Mouse (Mus musculus) kidney, adult 2 months (tissue): ENCODE measurements around the gene Gm9803. TPM values are rescaled to one million over a fixed set of nuclear protein-coding genes. Genes with fewer than 3 reads are reported as not detected.

Source experiments
- DNase-seq: peaks from one replicate; pipeline ENCODE4 v3.0.0; 2021
- H3K27ac ChIP-seq: fragments of 200-500 bp; 2 replicates; pipeline ENCODE4 v1.5.1; 2012; ENCODE audit warnings: low read depth, low read length, control low read depth, inconsistent platforms; ENCODE audit not compliant: insufficient read depth
- H3K27me3 ChIP-seq: fragments of 200-500 bp; replicated peaks from 2 replicates; pipeline ENCODE4 v1.6.1; 2012; ENCODE audit warnings: mild to moderate bottlenecking, moderate library complexity, low read length, inconsistent platforms; ENCODE audit not compliant: control insufficient read depth, insufficient read depth
- H3K36me3 ChIP-seq: fragments of 200-500 bp; 2 replicates; pipeline ENCODE4 v1.6.1; 2012; ENCODE audit warnings: mild to moderate bottlenecking, moderate library complexity, low read length, inconsistent platforms; ENCODE audit not compliant: control insufficient read depth, insufficient read depth
- H3K4me1 ChIP-seq: fragments of 200-500 bp; 2 replicates; pipeline ENCODE4 v1.6.1; 2011; ENCODE audit warnings: low read length; ENCODE audit not compliant: control insufficient read depth, insufficient read depth
- H3K4me3 ChIP-seq: fragments of 200-500 bp; 2 replicates; pipeline ENCODE4 v1.5.1; 2011; ENCODE audit warnings: mild to moderate bottlenecking, low read depth, low read length, control low read depth; ENCODE audit not compliant: insufficient read depth
- CTCF ChIP-seq: fragments of 200-500 bp; conservative IDR thresholded peaks from 2 replicates; pipeline ENCODE4 v1.5.1; 2011; ENCODE audit warnings: low read depth, mild to moderate bottlenecking, control low read depth, low read length, moderate library complexity, mixed read lengths; ENCODE audit not compliant: insufficient read depth, insufficient read length
- POLR2A ChIP-seq: fragments of 200-500 bp; IDR thresholded peaks from one replicate; pipeline ENCODE4 v1.6.1; 2011; ENCODE audit warnings: low read depth, low read length, control low read depth
- WGBS: fragments of 180-500 bp; shearing (Covaris S2); methylation state at CpG from one replicate; pipeline ENCODE4 v1.1.7; 2018; 5-methylcytosine and 5-hydroxymethylcytosine counted together
- polyA plus RNA-seq: library from polyadenylated mRNA; depleted of rRNA; stranded (reverse); fragments of >200 nt; gene quantifications from 2 replicates; pipeline ENCODE4 v1.2.3, GENCODE M21; 2012

The Gm9803 gene
- polyA plus RNA-seq, 1 experiment = 74.5 TPM

DNA sequence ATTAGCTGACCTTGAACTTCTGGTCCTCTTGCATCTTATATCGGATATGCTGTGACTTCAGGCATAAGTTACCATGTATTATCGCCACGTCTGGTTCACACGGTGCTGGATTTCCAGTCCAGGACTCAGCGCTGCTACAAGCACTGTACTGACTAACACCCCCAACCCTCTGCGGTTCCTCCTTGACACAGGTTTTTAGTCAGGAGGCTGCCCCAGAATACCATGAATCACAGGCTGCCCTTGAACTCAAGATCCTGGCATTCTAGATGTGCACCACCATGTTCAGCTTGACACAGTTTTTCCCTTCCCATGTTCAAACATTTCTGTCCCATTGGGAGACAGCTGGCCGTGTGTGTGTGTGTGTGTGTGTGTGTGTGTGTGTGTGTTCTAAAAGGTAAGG lies 34.7 kb upstream of the Gm9803 start:
- TF ChIP-seq CTCF = no peak
- TF ChIP-seq POLR2A = no peak

DNA sequence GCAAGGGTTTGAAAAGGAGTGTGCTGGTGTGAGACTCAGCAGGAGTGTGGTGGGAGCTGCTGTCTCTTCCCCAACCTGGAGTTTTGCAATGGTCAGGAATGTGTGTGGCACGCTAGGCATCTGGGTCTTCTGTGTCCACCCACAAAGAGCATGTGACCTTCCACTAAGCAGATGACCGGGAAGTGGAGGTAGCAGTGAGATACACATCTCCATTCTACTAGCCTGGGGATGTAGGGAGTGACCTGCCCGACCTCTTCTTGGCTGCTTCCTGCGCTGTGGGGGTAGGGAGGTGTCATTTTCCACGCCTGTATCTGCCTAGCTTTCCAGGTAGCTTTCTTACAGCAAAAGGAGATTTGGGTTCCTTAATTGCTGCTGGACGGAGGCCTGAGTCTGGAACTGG lies 34.3 kb upstream of the Gm9803 start:
- Histone ChIP-seq H3K4me1 (peaks cover 25% of the 10 kb centered on the region), H3K27me3 (no peaks in the 10 kb centered on the region), H3K4me3 (no peak overlapping the region), H3K27ac (peak overlapping the region; percentile 32), H3K36me3 (no peaks in the 10 kb centered on the region)
- 13% methylated on average over 6 of the region's 6 CpGs for WGBS
- DNase-seq = peak; percentile 65
- TF ChIP-seq POLR2A (no peak), CTCF (no peak)

More for the DNA sequence above, 34.7 kb upstream of the Gm9803 start:
- no peak for DNase-seq
- H3K36me3 ChIP-seq = no peaks in the 10 kb centered on the region
- H3K27ac ChIP-seq = peak overlapping the region; percentile 12
- H3K4me3 ChIP-seq = no peak overlapping the region
- H3K27me3 ChIP-seq = no peaks in the 10 kb centered on the region
- WGBS = 83% methylated on average over 7 of the region's 7 CpGs
- peaks cover 25% of the 10 kb centered on the region for H3K4me1 ChIP-seq

DNA sequence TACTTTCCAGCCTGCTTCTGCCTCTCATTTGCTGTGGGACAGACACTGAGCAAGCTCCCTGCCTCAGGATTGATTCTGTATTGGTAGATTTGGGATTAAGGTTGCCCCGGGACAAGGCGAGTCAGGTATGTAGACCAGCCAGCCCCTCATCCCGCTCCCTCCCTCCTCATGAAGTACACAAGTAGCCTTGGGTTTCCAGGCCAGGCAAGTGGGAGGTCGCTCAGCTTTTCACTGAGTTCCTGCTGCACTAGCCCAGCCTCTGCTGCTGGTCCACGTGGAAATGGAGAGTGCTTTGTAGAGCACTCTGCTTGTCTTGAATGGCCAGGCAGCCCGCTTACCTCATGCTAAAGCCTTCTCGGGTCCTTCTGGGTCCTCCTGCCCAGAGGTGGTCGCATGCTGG lies 33.9 kb upstream of the Gm9803 start:
- Histone ChIP-seq H3K4me3 (no peak overlapping the region), H3K27me3 (no peaks in the 10 kb centered on the region), H3K36me3 (no peaks in the 10 kb centered on the region), H3K4me1 (peaks cover 25% of the 10 kb centered on the region), H3K27ac (peak overlapping the region; percentile 70)
- WGBS = 60% methylated on average over 8 of the region's 8 CpGs
- DNase-seq = no peak
- TF ChIP-seq POLR2A = no peak
- TF ChIP-seq CTCF = no peak

DNA sequence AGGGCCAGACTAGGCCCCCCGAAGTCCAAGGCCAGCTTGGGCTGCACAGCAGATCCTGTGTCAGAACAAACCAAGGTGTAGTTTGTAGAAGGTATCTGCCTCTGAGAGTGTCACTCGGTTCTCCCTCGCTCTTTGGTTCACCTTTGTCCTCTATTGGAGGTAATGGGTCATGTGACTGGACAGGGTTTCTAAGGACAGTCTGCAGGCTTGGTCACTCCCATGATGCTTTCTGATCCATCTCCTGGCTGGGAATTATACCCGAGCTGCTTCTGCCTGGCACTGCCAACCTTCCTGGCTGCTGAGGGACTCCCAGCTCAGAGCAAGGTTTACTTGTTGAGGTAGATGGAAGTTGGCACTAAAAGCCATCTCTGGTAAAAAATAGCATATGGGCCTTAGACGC lies 33.0 kb upstream of the Gm9803 start:
- Histone ChIP-seq H3K4me1 (peaks cover 25% of the 10 kb centered on the region), H3K27ac (peak overlapping the region; percentile 70), H3K4me3 (no peak overlapping the region), H3K27me3 (no peaks in the 10 kb centered on the region), H3K36me3 (no peaks in the 10 kb centered on the region)
- WGBS = 52% methylated on average over 5 of the region's 5 CpGs
- no peak for TF ChIP-seq POLR2A
- DNase-seq = peak; percentile 92

DNA sequence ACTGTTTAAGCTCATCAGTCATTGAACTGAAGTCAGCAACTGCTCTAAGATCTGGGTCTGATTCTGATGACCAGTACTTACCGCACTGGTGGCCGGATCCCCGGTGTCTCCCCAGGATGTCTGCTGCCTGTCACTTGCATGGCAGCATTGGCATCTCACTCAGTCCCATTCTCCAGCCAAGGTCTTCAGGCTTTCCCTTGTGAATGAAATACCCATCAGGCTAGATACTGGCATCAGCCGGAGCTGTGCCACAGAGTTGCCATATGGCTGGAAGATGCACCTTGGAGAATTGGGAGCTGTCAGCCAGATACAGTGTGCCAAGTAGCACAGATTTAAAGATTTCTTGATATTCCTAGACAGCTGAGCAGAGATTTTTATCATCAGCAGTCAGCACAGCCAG lies 21.3 kb upstream of the Gm9803 start:
- TF ChIP-seq CTCF (no peak), POLR2A (no peak)
- no peak overlapping the region for H3K27ac ChIP-seq
- WGBS = 92% methylated on average over 4 of the region's 4 CpGs
- DNase-seq = no peak
- no peaks in the 10 kb centered on the region for H3K36me3 ChIP-seq
- no peaks in the 10 kb centered on the region for H3K4me1 ChIP-seq
- H3K27me3 ChIP-seq = no peaks in the 10 kb centered on the region
- H3K4me3 ChIP-seq = no peak overlapping the region

DNA sequence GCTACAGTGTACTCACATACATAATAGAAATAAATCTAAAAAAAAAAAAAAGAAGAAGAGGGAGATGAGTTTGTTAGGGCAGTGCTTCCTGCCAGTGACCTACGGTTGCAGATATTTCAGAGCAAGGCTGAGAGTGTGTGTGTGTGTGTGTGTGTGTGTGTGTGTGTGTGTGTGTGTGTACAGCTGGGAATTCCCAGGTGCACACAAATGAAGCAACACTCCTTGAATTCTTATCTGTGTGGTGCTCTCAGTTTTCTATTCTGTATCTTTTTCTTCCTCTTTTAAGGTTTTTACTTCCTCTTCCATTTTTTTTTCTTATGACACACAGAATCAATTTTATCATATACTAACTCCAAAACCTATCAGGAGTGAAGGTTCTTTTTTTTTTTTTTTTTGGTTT lies 19.6 kb upstream of the Gm9803 start:
- Histone ChIP-seq H3K4me3 (no peak overlapping the region), H3K27me3 (no peaks in the 10 kb centered on the region), H3K36me3 (no peaks in the 10 kb centered on the region), H3K27ac (no peak overlapping the region), H3K4me1 (no peaks in the 10 kb centered on the region)
- TF ChIP-seq CTCF (no peak), POLR2A (no peak)
- WGBS = 67% methylated on average over 1 of the region's 1 CpGs
- no peak for DNase-seq

DNA sequence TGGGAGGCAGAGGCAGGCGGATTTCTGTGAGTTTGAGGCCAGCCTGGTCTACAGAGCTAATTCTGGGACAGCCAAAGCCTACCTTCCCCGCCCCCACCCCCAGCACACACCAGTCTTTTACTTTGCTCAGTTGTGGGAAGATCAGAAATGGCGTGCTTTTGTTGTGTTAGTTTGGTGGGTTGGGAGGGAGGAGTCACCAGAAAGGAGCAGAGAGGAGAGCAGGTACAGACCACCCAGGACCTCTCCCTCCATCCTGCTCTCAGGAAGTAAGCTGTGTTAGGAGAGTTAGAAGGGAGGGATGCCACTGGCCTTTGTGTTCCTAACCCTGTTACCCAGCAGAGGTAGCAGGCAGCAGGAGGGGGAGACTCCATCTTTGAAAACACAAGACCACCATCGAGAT lies 16.8 kb upstream of the Gm9803 start:
- H3K4me3 ChIP-seq = no peak overlapping the region
- DNase-seq = no peak
- 86% methylated on average over 4 of the region's 4 CpGs for WGBS
- H3K36me3 ChIP-seq = peaks cover 2% of the 10 kb centered on the region; the same call in 1 of the 2 replicates
- H3K27me3 ChIP-seq = no peaks in the 10 kb centered on the region
- H3K4me1 ChIP-seq = no peaks in the 10 kb centered on the region
- no peak overlapping the region for H3K27ac ChIP-seq
- TF ChIP-seq POLR2A = no peak
- TF ChIP-seq CTCF = no peak

DNA sequence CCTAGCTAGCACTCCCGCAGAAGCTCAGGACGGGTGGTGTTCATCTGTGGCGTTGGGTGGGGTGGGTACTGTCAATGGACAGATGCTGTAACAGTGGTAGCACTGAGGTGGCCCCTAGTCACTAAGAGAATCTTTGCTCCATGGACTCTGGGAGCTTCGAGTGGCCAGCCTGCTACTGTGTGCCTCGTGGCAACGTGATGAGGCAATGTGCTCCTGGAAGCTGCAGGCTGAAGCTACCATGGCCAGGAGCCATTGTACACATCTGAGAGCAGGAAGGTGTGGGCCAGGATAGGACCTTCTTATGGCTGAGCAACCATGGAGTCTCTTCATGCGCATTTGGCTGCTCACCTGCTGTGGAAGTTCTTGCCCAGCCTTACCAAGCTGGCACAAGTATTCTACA lies 14.7 kb upstream of the Gm9803 start:
- WGBS = 94% methylated on average over 7 of the region's 7 CpGs
- DNase-seq = no peak
- no peaks in the 10 kb centered on the region for H3K27me3 ChIP-seq
- no peaks in the 10 kb centered on the region for H3K4me1 ChIP-seq
- H3K27ac ChIP-seq = no peak overlapping the region
- TF ChIP-seq POLR2A (no peak), CTCF (no peak)
- H3K36me3 ChIP-seq = peaks cover 2% of the 10 kb centered on the region; the same call in 1 of the 2 replicates
- no peak overlapping the region for H3K4me3 ChIP-seq
